Mouse (Mus musculus) NIH3T3 (cell line): ENCODE data around the gene Tmem104.

ENCODE experiments used
- DNase-seq: peaks from one replicate; pipeline ENCODE4 v3.0.0-alpha.2; 2012; ENCODE audit warnings: low read depth

Gene Tmem104

GRCm38 (mm10) chr11:115187224-115187639 lies at the start of gene Tmem104:
Gene Tmem104 (plus strand): TSS chr11:115187487.
- DNase-seq: peak; percentile 99

- no peak for DNase-seq
These were observed 48.6 kb upstream of the Tmem104 start for GRCm38 (mm10) chr11:115138597-115139262.

- no peak for DNase-seq
These were observed 45.3 kb upstream of the Tmem104 start for GRCm38 (mm10) chr11:115141970-115142369.

GRCm38 (mm10) chr11:115147813-115148212 lies 39.5 kb upstream of the Tmem104 start:
- no peak for DNase-seq

- DNase-seq: no peak
These were observed 36.5 kb upstream of the Tmem104 start for GRCm38 (mm10) chr11:115150741-115151254.

GRCm38 (mm10) chr11:115151755-115152429 lies 35.4 kb upstream of the Tmem104 start:
- DNase-seq: peak; percentile 64

GRCm38 (mm10) chr11:115153088-115153487 lies 34.2 kb upstream of the Tmem104 start:
- DNase-seq: no peak

GRCm38 (mm10) chr11:115153699-115154292 lies 33.5 kb upstream of the Tmem104 start:
- DNase-seq: peak; percentile 58

GRCm38 (mm10) chr11:115155053-115155634 lies 32.1 kb upstream of the Tmem104 start:
- DNase-seq: no peak

GRCm38 (mm10) chr11:115157933-115158719 lies 29.2 kb upstream of the Tmem104 start:
- DNase-seq: no peak

GRCm38 (mm10) chr11:115160016-115160797 lies 27.1 kb upstream of the Tmem104 start:
- DNase-seq: peak; percentile 70

- DNase-seq: peak; percentile 80
These were observed 26.3 kb upstream of the Tmem104 start for GRCm38 (mm10) chr11:115160883-115161577.

GRCm38 (mm10) chr11:115161578-115162204 lies 25.6 kb upstream of the Tmem104 start:
- no peak for DNase-seq

GRCm38 (mm10) chr11:115162205-115162601 lies 25.1 kb upstream of the Tmem104 start:
- peak; percentile 70 for DNase-seq

- DNase-seq: peak; percentile 98
These were observed 24.3 kb upstream of the Tmem104 start, which contains the start of gene Slc9a3r1 for GRCm38 (mm10) chr11:115162832-115163480. Gene Slc9a3r1 (plus strand): TSS chr11:115163341.

GRCm38 (mm10) chr11:115163568-115164150 lies 23.6 kb upstream of the Tmem104 start:
- DNase-seq: peak; percentile 55

GRCm38 (mm10) chr11:115164341-115164975 lies 22.8 kb upstream of the Tmem104 start:
- DNase-seq: peak; percentile 49

- DNase-seq: no peak
These were observed 22.3 kb upstream of the Tmem104 start for GRCm38 (mm10) chr11:115164976-115165374.
